Mouse (Mus musculus) midbrain, embryonic 15.5 days (tissue): ENCODE data around the gene Itih4. TPM values are rescaled to one million over a fixed set of nuclear protein-coding genes. Genes with fewer than 3 reads are reported as not detected.

ENCODE experiments used
- polyA plus RNA-seq: library from polyadenylated mRNA; unstranded; fragments of >200 nt; fragmentation: Nextera tagmentation; extraction: Ambion mirVana; gene quantifications from 2 replicates; pipeline ENCODE4 v1.2.1, GENCODE M21; 2015

Gene Itih4
- polyA plus RNA-seq, 1 experiment from 2014 or later, result not detected

Other genes starting within 250 kb of the Itih4 start
- gene Rft1, start 232.1 kb upstream of the Itih4 start, polyA plus RNA-seq, result 7.6 and 9.6 TPM in 2 replicates
- 19.4 and 21.9 TPM in 2 replicates for gene Sfmbt1, start 171.6 kb upstream of the Itih4 start, polyA plus RNA-seq
- gene Tmem110, start 60.9 kb upstream of the Itih4 start, polyA plus RNA-seq, result 21.4 and 22.7 TPM in 2 replicates
- gene Mustn1, start 7.3 kb upstream of the Itih4 start, polyA plus RNA-seq, result 0.50 and 0.76 TPM in 2 replicates
- gene Itih3, start 37.3 kb downstream of the Itih4 start, polyA plus RNA-seq, result 1.1 and 1.3 TPM in 2 replicates
- gene Itih1, start 56.8 kb downstream of the Itih4 start, polyA plus RNA-seq, result 0.05 TPM in 1 of 2 replicates, not detected in the other
- gene Nek4, start 64.9 kb downstream of the Itih4 start, polyA plus RNA-seq, result 17.2 and 18.1 TPM in 2 replicates
- gene Glt8d1, start 114.9 kb downstream of the Itih4 start, polyA plus RNA-seq, result 53.0 and 63.3 TPM in 2 replicates
- 273 and 290 TPM in 2 replicates for gene Spcs1, start 115.2 kb downstream of the Itih4 start, polyA plus RNA-seq
- 134 and 142 TPM in 2 replicates for gene Pbrm1, start 132.7 kb downstream of the Itih4 start, polyA plus RNA-seq
- gene Gnl3, start 132.7 kb downstream of the Itih4 start, polyA plus RNA-seq, result 47.8 and 55.1 TPM in 2 replicates
- gene Smim4, start 242.5 kb downstream of the Itih4 start, polyA plus RNA-seq, result 51.1 and 51.3 TPM in 2 replicates
- gene Nt5dc2, start 244.6 kb downstream of the Itih4 start, polyA plus RNA-seq, result 247 and 295 TPM in 2 replicates